Mouse (Mus musculus) left cerebral cortex, adult 6 months (tissue): ENCODE results near the gene Arhgap5. TPM values are rescaled to one million over a fixed set of nuclear protein-coding genes. Genes with fewer than 3 reads are reported as not detected.

Experiments
- long read RNA-seq, 2 experiments: library from polyadenylated mRNA; unstranded; transcript quantifications; one replicate each; pipeline ENCODE4 v2.0.0; 2019 to 2020
- polyA plus RNA-seq: library from polyadenylated mRNA; unstranded; fragments of <200 nt; fragmentation: Nextera tagmentation; gene quantifications from 2 replicates; pipeline ENCODE4 v1.2.3, GENCODE M21; 2021

Arhgap5 gene
- 32.8 and 44.4 TPM in 2 replicates for polyA plus RNA-seq
- long read RNA-seq, experiment 1, full-length matches to known transcripts, result 18 of 351 reads
- long read RNA-seq, experiment 1, partial matches to known transcripts, result 34 of 351 reads
- long read RNA-seq, experiment 1, other reads (novel, unspliced or antisense), result 299 of 351 reads
- long read RNA-seq, experiment 2, full-length matches to known transcripts, result 3 of 184 reads
- long read RNA-seq, experiment 2, partial matches to known transcripts, result 8 of 184 reads
- long read RNA-seq, experiment 2, other reads (novel, unspliced or antisense), result 173 of 184 reads

GRCm38 (mm10) chr12:52503456-52504320, at the start of gene Arhgap5:
Arhgap5 (plus strand) TSS chr12:52503972.

Other genes starting within 250 kb of the Arhgap5 start
- gene Akap6, start 195.4 kb downstream of the Arhgap5 start, polyA plus RNA-seq, result 17.0 and 23.2 TPM in 2 replicates